Mouse (Mus musculus): ENCODE results near the gene Leap2.
"Not testable (repeated sequence)": the region's sequence is repeated elsewhere in the genome, so short reads cannot be mapped to it uniquely, and the experiment has no call there.

Gene Leap2

DNA sequence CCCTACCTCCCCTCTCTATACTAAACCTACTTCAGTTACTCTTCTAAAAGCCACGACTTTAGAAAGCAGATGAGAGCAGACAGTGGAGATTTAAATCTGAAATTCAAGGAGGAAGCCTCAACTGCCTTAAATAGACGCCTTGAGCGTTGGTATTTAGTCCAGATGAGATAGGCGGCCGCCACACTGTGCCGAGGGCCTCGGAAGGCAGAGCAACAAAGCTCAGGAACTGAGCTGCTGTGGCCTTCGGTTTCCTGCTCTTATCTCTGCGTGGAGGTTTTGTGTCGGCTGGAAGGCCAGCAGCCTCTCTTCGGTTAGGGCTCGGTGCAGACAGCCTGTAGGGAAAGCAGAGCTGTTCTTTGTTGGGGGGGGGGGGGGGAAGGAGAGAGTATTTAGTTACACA, 19.0 kb upstream of the Leap2 start:
- DNase-seq (ENCODE audit: low read depth, low spot score), result no peak

DNA sequence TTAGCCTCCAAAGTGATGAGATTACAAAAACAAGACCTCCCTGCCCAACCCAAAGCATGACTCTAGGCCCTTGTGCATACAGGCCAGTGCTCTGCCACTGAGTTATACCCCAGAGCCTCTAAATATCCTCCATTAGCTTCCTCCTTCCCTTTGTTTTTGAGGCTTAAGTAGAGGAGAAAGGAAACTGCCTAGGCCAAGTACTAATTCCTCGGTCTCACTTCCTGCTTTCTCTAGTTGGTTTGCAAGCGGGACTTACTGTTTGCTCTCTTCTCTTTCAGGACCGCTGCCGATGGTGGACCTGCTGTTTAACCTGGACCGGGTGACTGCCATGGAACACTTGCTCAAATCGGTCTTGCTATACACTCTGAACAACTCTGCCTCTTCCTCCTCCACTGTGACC, 13.4 kb upstream of the Leap2 start:
- no peak for DNase-seq (ENCODE audit: low read depth, low spot score)

DNA sequence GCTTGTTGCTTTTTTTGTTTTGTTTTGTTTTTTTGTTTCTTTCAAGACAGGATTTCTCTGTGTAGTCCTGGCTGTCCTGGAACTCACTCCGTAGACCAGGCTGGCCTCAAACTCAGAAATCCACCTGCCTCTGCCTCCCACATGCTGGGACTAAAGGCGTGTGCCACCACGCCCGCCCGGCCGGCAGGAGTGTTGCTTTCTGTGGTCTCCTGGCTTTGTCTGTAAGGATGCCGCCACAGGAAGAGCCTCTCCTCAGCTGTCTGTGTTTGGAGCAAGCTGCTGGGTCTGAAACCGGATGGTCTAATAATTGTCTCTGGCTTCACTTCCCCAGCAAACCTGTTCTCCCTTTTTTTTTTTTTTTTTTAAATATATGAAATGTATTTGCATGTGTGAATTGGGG, 12.5 kb upstream of the Leap2 start:
- no peak for DNase-seq (ENCODE audit: low read depth, low spot score)

DNA sequence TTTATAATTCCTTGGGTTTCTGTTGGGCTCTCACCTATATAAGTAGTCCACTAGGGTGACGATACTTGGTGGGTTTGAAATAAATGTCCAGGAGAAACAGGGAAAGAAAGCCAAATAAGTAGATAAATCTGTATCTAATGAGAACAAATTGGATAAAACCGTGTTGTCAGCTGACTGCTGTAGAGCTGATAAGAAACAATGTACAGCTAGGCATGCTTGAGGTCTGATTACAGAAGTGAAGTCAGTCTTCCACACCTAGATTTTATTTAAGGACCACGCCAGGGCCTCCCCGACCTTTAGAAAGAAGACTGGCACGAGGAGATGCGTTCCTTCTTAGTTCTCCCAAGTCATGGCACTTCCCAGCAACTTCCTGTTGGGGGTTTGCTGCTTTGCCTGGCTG, 10.1 kb upstream of the Leap2 start:
- no peak for DNase-seq (ENCODE audit: low read depth, low spot score)

DNA sequence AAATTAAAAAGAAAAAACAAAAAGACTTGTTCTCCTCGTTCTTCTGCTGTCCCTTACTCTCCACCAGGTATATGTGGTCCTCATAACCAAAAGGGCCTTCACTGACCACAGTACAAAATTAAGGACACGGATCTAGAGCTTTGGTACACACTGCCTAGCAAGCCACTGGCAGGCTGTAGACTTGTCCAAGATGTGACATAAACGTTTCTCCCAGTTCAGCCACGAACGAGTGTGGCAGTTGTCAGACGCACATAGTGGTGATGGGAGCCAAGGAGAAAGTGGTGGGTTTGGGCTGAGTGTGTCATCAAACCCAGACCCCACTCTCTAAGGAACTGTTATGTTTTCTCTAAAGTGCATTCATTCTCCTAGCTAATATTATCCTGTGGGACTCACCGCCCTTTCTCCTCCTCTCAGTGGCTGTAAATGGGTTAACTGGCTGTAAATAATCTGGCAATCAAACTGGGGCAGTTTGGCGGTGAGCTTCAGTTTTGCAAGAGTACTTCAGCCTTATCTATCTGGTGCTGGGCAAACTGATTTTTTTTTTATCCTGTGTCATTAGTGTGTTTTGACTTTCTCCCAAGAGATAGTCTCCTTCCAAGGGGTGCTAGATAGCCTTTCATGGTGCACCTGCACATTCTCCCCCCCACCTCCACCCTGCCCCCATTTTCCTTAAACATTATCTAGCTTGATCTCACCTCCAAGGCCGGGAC, 8.5 kb upstream of the Leap2 start:
- DNase-seq (ENCODE audit: low read depth, low spot score), result no peak

DNA sequence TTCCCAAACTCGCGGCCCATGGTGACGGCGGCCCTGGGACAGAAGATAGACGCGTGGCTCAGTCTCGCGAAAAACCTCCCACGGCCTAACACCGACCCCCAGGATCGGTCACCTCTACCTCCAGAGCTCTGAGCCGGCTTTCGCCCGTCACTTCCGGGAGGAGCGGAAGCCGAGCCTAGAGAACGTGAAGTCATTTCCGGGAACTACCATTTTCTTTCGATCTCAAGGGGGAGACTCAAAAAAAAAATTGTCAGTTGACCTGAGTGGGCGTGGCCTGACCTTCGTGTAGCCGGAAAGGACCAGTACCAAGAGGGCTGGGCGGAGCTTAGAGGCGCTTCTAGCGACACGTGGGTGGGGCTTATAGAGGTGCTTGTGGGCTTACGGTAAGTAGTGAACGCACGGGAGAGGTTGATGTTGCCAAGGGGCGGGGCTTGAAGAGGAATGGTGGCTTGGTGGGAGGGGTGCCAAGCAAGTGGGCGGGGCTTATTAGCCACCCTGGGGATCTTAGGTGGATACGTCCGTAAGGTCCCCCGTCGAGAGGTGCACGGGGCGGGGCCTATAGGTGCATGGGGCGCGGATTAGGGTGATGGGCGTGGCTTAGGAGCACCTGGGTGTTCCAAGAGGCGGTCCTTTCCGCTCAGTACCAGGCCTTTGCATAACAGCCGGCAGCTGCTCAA, 7.8 kb upstream of the Leap2 start, which contains the start of the genes Uqcrq and Gdf9:
TSS of gene Uqcrq (minus strand) at position 162 of the 677 bp plus-strand sequence.
TSS of gene Gdf9 (plus strand) at position 354 of the 677 bp plus-strand sequence.
- DNase-seq (ENCODE audit: low read depth, low spot score), result peak; percentile 100

DNA sequence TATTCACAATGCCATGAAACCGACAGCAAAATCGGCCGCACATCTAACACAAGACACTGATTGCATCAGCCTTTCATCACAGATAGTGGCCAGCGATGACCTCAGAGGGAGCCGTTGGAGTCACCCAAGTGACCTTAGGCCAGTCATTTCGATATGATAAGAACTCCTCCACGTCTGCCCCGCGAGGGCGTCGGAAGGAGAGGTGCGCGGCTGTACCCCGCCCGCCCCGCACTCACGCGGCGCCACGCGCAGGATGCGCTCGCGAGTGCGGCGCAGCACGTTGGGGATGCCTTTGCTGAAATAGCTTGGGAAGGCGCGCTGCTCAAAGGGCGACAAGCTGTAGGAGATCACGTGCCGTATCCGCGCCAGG, 7.3 kb upstream of the Leap2 start:
- peak; percentile 68 for DNase-seq (ENCODE audit: low read depth, low spot score)

DNA sequence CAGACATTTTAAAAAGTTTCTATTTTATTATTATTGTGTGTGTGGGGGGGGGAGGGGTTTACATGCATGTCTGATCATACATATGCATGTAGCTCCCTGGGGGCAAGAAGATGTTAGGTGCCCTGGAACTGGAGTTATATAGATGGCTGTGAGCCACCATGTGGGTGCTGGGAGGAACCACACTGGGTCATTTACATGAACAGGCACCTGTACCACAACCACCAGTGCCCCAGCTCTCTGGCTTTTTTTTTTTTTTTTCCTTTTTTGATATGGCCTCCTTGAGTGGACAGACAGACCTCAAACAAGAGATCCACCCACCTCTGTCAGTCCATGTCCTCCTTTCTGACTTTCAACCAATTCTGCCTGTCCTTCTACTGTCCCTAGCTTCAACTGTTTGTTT, 6.2 kb upstream of the Leap2 start:
- no peak for DNase-seq (ENCODE audit: low read depth, low spot score)

DNA sequence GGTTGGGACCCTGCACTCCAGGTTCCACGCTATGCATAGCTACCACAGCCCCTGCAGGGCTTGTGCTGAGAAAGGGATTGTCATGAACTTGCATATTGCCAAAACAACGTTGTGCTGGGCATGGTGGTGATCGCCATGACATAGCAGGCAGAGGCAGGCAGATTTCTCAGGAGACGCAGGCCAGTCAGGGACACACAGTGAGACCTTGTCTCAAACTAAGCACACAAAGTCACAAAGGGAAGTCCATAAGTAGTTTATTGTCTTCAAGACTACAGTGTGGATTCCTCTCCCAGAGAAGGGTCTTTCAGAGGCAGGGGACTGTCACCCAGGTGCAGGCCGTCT, 5.7 kb upstream of the Leap2 start:
- no peak for DNase-seq (ENCODE audit: low read depth, low spot score)

DNA sequence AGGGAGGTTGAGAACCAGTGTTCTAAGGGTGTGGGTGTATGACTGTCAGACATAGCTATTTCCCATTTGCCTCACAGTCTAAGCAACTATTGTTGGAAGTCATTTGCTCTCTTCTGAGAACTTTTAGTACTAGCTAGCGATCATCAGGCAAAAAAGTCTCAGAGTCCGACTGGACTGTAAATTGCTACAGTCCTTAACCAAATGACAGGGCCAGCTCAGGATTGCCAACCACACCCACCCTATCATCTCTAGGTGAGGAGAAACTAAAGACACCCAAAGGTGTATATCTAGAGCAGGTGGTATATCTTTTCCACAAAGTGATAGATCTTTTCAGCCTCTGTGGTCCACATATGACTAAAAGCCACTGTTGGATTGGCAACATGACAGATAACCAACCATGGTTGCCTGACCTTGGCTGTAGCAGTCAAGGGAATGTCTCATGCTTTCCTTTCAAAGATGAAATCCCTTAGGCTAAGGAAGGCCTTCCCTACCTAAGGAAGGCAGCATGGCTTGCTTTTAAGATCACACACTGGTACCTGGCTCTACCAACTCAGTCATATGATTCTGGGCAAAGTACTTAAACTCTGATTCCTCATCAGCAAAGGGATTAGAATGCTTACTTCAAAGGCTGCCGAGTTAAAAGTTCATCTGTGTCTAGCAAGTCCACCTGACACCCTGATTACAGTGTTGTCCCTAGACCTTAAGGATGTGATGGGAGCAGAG, 5.2 kb upstream of the Leap2 start:
- DNase-seq (ENCODE audit: low read depth, low spot score), result no peak

DNA sequence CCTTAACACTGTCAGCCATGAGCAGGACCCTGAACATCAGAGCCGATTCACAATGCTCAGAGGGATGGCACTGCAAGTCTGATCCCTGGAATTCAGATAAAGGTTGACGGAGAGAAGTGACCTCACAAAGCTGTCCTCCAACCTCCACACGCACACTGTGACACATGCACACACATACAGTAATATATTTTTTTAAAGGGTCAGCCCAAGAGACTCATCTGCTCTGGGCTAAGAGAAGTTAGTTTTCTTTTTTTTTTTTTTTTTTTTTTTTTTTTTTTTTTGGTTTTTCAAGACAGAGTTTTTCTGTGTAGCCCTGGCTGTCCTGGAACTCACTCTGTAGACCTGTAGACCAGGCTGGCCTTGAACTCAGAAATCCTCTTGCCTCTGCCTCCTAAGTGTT, 3.9 kb upstream of the Leap2 start:
- DNase-seq (ENCODE audit: low read depth, low spot score), result not testable (repeated sequence)

DNA sequence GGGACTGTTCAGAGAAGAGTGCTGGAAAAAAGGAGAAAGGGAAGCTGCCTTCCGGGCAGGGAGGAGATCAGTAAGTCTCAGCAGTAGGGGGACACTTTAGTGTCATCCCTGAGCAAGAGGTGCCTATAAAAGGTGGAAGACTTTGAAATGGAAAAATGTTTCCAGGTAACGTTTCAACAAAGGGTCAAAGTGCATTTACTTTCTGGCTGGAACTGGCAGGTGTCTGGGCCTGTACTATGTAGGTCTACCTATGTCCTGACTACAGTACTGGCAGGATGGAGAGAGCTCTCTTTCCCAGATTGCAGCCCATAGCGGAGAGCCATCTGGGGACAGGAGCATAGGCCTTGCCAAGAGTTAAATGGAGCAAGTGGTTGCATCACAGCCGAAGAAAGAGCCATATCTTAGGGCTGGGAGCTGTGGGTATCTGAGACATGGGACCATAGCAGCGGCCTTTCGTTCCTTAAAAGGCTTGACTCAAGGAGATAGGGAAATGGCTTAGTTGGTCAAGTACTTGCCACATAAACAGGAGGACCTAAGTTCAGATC, 2.8 kb upstream of the Leap2 start:
- DNase-seq (ENCODE audit: low read depth, low spot score), result no peak

DNA sequence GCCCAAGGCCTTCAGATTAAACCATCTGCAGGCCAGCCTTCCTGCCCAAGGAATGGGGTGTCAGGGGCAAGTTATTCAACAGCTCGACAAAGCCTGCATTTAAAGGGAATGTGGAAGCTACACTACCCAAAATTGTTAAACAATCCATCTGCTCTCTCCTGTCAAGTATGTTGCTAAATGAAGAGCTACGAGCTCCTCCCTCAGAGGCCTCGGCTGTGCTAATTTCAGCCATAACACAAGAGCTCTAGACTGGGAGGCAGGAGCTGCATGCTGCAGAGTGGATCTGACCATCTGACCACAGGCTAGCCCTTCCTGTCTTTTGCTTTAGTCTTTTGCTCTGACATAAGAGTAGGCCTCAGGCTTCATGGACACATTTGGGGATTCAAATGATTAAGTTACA, 2.3 kb upstream of the Leap2 start:
- DNase-seq (ENCODE audit: low read depth, low spot score), result no peak

DNA sequence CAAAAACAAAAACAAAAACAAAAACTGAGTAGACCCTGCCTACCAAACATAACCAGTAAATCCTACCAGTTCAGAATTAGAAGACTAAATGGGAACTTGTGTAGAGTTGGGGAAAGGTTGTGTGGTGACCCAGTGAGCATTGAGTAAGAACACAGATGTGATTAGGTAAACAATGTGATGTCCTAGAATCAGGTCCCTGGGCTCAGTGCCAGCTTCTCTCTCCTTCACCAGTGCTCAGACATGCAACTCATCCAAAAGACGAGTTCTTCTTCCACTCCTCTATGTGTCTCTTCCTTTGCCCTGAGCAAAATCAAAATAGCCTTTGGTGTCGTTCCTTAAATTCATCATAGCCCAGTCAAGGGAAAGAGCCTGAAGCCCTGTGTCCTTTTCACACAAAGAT, 1.9 kb upstream of the Leap2 start:
- peak; percentile 25 for DNase-seq (ENCODE audit: low read depth, low spot score)

DNA sequence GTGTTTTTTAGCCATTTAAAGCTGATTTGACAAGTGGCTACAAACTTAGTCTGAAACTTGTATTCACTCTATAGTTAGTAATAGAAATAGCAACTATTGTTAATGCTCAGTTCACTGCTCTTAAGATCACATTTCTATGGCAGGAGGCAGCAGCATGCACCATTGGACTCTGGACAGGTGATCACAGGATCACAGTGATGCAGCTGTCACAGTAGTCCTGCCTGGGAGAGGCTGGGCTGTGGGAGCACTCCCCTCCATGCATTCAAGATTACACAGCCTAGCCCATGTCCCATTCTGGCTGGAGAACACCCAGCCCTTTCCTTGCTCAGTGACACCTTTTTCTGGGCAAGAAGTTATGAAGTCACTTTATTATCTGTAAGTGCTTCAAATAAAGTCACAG, 4.9 kb downstream of the Leap2 start:
- DNase-seq (ENCODE audit: low read depth, low spot score), result no peak

DNA sequence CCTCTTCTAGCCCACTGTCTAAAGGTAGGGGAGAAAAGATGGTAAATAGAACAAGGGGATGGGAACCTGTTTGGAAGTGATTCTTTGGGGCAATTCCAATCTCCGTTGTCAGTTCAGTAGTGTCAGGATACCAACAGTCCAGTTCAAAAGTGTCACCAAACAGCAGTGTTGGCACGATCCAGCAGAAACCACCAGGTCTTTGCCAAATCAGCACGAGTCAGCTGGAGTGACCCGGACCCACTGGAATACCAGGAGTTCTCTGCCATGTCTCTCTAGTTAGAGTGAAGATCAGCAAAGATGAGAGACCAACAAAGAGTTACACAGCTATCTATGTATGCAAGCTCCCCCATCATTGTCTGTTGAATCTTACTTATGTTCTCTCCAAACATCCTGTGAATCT, 9.1 kb downstream of the Leap2 start:
- no peak for DNase-seq (ENCODE audit: low read depth, low spot score)

DNA sequence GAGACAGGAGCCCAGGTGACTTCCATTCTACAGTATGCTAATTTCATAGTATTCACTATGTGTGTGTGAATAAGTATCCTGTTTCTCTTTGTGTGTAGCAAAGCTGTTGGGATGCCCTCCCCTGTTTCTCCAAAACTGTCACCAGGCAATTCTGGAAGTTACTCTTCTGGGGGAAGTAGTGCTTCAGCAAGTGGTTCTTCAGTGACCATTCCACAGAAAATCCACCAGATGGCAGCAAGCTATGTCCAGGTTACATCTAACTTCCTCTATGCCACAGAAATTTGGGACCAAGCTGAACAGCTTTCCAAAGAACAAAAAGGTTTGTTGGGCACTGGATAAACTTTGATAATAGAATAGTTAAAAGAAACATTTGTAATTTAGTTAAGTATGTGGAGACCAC, 11.2 kb downstream of the Leap2 start:
- DNase-seq (ENCODE audit: low read depth, low spot score), result peak; percentile 66

DNA sequence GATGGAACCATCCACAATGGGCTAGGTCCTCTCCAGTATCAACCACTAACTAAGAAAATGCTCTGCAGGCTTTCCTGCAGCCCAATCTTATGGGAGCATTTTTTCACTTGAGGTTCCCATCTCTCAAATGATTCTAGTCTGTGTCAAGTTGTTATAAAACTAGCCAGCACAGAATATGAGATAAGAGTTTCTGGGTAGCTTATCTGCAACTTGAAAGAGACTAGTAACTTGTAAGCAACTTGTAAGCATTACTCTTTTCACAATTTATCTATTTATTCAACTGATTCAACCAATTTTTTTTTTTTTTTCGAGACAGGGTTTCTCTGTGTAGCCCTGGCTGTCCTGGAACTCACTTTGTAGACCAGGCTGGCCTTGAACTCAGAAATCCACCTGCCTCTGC, 19.3 kb downstream of the Leap2 start:
- no peak for DNase-seq (ENCODE audit: low read depth, low spot score)

DNA sequence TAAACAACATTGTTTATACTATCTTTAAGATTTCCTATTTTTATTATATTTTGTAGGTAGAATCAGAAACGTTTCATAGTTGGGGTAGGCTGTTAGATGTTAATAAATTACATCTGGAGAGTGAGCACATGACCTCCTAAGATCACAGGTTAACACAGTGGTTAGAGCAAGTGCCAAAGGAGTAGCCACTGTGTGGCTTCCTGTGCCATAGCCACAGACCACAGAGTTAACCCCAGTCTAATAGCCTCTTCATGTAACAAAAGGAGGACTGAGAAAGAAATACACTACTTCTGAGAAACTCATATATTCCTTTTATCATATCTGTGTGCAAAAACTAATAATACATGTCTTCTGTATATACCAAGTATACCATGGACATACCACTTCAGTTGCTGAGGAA, 29.1 kb downstream of the Leap2 start:
- DNase-seq (ENCODE audit: low read depth, low spot score), result no peak

DNA sequence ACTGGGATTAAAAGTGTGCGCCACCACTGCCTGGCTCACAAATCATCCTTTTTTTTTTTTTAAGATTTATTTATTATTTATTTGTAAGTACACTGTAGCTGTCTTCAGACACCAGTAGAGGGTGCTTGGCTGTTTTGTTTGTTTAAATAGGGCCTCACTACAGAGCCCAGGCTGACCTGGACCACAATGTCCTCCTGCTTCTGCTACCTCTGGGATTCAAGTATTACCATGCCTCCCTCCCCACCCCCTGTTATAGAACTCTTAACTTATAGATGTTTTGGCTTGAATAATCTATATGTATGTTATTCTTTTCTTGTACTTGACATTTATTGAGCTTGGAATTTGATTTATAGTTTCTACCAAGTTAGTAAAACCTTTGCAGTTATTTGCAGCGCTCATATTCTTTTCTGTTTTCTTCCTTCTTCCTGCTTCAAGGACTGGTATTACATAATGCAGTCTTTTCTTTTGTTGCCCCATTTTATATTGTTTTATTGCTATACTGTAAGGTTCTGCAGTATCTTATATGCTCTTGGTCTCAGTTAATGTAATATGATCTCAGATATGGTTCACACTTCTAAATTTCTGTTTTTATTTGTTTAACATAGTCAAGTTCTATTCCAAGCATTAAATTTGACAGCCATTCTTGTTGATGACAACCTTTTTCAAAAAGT, 39.1 kb downstream of the Leap2 start:
- peak; percentile 11 for DNase-seq (ENCODE audit: low read depth, low spot score)

DNA sequence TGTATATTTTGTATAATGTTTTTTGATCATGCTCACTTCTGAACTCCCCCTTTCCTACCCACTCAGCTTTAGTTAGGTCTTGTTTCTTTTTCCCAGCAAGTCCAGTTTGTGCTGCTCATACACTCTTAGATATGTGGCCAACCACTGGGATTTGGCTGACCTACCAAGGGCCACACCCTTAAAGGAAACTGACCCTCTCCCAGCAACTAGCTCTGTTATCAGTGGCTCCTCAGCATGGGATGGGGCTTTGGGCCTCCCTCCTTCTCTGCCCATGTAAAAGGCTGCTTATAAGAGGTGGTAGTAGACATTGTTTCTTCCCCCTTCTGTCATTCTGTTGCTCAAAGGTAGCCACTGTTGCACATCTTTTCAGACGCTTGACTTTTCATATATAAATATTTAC, 44.1 kb downstream of the Leap2 start:
- DNase-seq (ENCODE audit: low read depth, low spot score), result no peak

Measured in 3T3-L1 (cell line).